Mouse (Mus musculus) lung, postnatal 0 days (tissue): ENCODE measurements around the gene Creld2.

ENCODE experiments used
- CTCF ChIP-seq: IDR thresholded peaks from 2 replicates; pipeline ENCODE4 v1.5.1; 2016; ENCODE audit warnings: antibody characterized with exemption, mild to moderate bottlenecking
- EP300 ChIP-seq: IDR thresholded peaks from 2 replicates; pipeline ENCODE4 v1.6.1; 2016; ENCODE audit warnings: antibody characterized with exemption, mild to moderate bottlenecking, control low read depth

GRCm38 (mm10) chr15:88840126-88840525 lies 20.7 kb downstream of the Creld2 start:
- TF ChIP-seq CTCF (no peak), EP300 (peak; percentile 81)
